Mouse (Mus musculus) lung, adult 2 months (tissue): ENCODE data around the gene Prkrip1. TPM values are rescaled to one million over a fixed set of nuclear protein-coding genes. Genes with fewer than 3 reads are reported as not detected.

Experiments
- DNase-seq: peaks from one replicate; pipeline ENCODE4 v3.0.0; 2022
- H3K4me1 ChIP-seq: fragments of 200-500 bp; 2 replicates; pipeline ENCODE4 v1.6.1; 2011; ENCODE audit warnings: low read length; ENCODE audit not compliant: control insufficient read depth, insufficient read depth
- H3K4me3 ChIP-seq: fragments of 200-500 bp; replicated peaks from 2 replicates; pipeline ENCODE3; 2011; ENCODE audit warnings: low read depth, mild to moderate bottlenecking, control low read depth, low read length; ENCODE audit errors: extremely low read depth
- CTCF ChIP-seq: fragments of 200-500 bp; IDR thresholded peaks from 2 replicates; pipeline ENCODE4 v1.5.1; 2011; ENCODE audit warnings: mild to moderate bottlenecking, low read length, control low read depth; ENCODE audit not compliant: insufficient read depth
- POLR2A ChIP-seq: fragments of 200-500 bp; IDR thresholded peaks from 2 replicates; pipeline ENCODE4 v1.6.1; 2011; ENCODE audit warnings: low read depth, mild to moderate bottlenecking, control low read depth, low read length, borderline replicate concordance; ENCODE audit errors: extremely low read depth
- WGBS: fragments of 180-500 bp; shearing (Covaris S2); methylation state at CpG from one replicate; pipeline ENCODE4 v1.1.7; 2018; 5-methylcytosine and 5-hydroxymethylcytosine counted together
- polyA plus RNA-seq: library from polyadenylated mRNA; depleted of rRNA; stranded (reverse); fragments of >200 nt; gene quantifications from 2 replicates; pipeline ENCODE4 v1.2.3, GENCODE M21; 2012; rRNA removed

The Prkrip1 gene
- polyA plus RNA-seq: 8.9 and 11.0 TPM in 2 replicates

- whole genome bisulfite sequencing: 1% methylated on average over 62 of the region's 62 CpGs
- H3K4me1 ChIP-seq: peaks cover 8% of the 10 kb centered on the region; the same call in 1 of the 2 replicates
- H3K4me3 ChIP-seq: peak within 1 kb of the TSS; percentile 90
- TF ChIP-seq POLR2A (peak; percentile 68; the same call in 1 of the 2 replicates), CTCF (no peak)
- peak; percentile 91 for DNase-seq
These were observed at the start of gene Prkrip1 for GRCm38 (mm10) chr5:136198474-136199391. Gene Prkrip1 (minus strand): TSS chr5:136198963.

- Histone ChIP-seq H3K4me3 (no peak overlapping the region), H3K4me1 (peaks cover 7% of the 10 kb centered on the region; the same call in 1 of the 2 replicates)
- WGBS: 77% methylated on average over 6 of the region's 6 CpGs
- no peak for DNase-seq
- no peak for TF ChIP-seq POLR2A
- no peak for TF ChIP-seq CTCF
These were observed 49.7 kb upstream of the Prkrip1 start for GRCm38 (mm10) chr5:136248441-136248840.

GRCm38 (mm10) chr5:136246452-136246838 lies 47.7 kb upstream of the Prkrip1 start, which contains the start of gene Sh2b2:
Gene Sh2b2 (minus strand): TSS chr5:136246556.
- DNase-seq: no peak
- 72% methylated on average over 2 of the region's 2 CpGs for WGBS
- peak within 1 kb of the TSS; percentile 69 for H3K4me3 ChIP-seq
- peaks cover 7% of the 10 kb centered on the region; the same call in 1 of the 2 replicates for H3K4me1 ChIP-seq
- no peak for TF ChIP-seq CTCF
- no peak for TF ChIP-seq POLR2A

- Histone ChIP-seq H3K4me1 (peaks cover 7% of the 10 kb centered on the region; the same call in 1 of the 2 replicates), H3K4me3 (peak overlapping the region; percentile 69)
- no peak for DNase-seq
- WGBS: 18% methylated on average over 15 of the region's 15 CpGs
- no peak for TF ChIP-seq POLR2A
- TF ChIP-seq CTCF: no peak
These were observed 47.0 kb upstream of the Prkrip1 start for GRCm38 (mm10) chr5:136245541-136246451.

- DNase-seq: peak; percentile 75
- peaks cover 7% of the 10 kb centered on the region; the same call in 1 of the 2 replicates for H3K4me1 ChIP-seq
- no peak for TF ChIP-seq CTCF
- no peak for TF ChIP-seq POLR2A
- WGBS: 1% methylated on average over 57 of the region's 57 CpGs
- peak overlapping the region; percentile 69 for H3K4me3 ChIP-seq
These were observed 46.2 kb upstream of the Prkrip1 start for GRCm38 (mm10) chr5:136244762-136245540.

- 2% methylated on average over 61 of the region's 67 CpGs for WGBS
- no peak for TF ChIP-seq POLR2A
- TF ChIP-seq CTCF: no peak
These were observed 45.3 kb upstream of the Prkrip1 start for GRCm38 (mm10) chr5:136243851-136244761.

GRCm38 (mm10) chr5:136241161-136241560 lies 42.4 kb upstream of the Prkrip1 start:
- WGBS: 87% methylated on average over 6 of the region's 6 CpGs
- Histone ChIP-seq H3K4me1 (peaks cover 7% of the 10 kb centered on the region; the same call in 1 of the 2 replicates), H3K4me3 (no peak overlapping the region)
- TF ChIP-seq POLR2A: no peak
- TF ChIP-seq CTCF: no peak
- no peak for DNase-seq

More at GRCm38 (mm10) chr5:136243851-136244761, 45.3 kb upstream of the Prkrip1 start:
- DNase-seq: no peak
- Histone ChIP-seq H3K4me1 (peaks cover 7% of the 10 kb centered on the region; the same call in 1 of the 2 replicates), H3K4me3 (peak overlapping the region; percentile 56)

GRCm38 (mm10) chr5:136240381-136240780 lies 41.6 kb upstream of the Prkrip1 start:
- peaks cover 5% of the 10 kb centered on the region; the same call in 1 of the 2 replicates for H3K4me1 ChIP-seq
- TF ChIP-seq POLR2A (no peak), CTCF (no peak)
- WGBS: 71% methylated on average over 1 of the region's 1 CpGs
- no peak for DNase-seq
- H3K4me3 ChIP-seq: no peak overlapping the region
